Mouse (Mus musculus) retina, embryonic 14.5 days (tissue): ENCODE measurements around the gene Sirpa.
A peak's percentile ranks its signal among the peaks of the same experiment; 100 is the strongest.

Experiments
- DNase-seq: peaks from one replicate; pipeline ENCODE4 v3.0.0-alpha.2; 2015; ENCODE audit warnings: low spot score

Sirpa gene

DNA sequence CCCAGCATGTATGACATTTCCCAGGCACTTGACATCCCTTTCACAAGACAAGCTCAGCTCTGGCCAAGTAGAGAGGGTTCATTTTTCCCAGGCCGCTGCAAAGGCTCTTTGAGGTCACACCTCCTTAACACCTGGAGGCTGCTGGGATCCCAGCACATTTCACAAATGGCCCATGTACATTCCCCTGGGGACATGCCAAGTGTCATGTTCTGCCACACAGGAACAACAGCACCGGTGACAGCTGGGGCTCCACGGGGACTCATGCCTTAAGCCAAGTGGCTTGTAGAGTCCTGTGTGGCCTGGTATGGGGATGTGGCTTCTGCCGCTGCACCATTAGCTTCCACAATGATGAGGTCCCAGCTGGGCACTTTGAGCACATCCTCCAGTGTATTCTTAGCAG is 60.0 kb downstream of the Sirpa start:
- DNase-seq: peak; percentile 41

DNA sequence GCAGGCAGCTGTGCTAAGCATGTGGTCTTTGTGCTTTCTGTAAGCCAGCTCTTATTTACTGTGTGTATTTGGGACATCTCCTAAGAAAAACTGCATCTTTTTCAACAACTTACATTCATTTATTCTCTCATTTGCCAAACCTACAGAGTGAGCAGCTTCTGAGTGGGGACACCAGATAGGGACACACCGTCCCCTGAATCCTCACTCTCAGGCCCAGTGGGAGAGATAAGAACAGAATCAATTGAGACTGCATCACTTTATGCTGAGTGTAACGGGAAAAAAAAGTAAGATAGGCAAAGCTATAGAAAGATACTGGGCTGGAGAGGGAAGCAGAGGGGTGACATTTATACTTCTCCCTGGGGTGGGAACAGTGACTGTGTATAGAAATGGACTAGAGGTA is 61.0 kb downstream of the Sirpa start:
- no peak for DNase-seq

DNA sequence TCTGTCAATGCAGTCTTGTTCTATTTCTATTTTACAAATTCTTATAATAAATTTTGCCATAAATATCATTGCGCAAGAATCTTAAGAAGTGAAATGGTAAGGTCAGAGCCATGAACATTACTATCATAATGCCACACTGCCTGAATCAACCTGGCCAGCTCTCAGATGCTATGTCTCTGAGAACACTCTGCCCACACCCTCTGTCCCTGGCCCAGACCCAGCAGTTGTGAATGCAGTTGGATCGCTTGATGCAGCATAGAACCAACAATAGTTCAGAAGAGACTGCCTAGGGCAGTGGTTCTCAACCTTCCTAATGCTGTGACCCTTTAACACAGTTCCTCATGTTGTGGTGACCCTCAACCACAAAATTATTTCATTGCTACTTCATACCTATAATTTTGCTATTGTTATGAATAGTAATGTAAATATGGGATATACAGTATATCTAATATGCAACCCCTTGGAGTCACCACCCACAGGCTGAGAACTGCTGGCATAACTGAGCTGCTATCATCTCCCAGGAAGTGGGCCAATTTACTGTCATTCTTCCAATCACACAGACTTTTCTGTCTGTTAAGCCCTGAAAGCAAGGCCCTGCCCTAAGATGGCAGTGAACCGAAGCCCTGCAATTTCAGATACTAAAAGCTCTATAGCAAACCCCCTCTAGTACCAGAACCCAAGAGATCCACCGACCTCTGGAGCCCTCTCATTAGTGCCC is 61.8 kb downstream of the Sirpa start:
- no peak for DNase-seq

- no peak for DNase-seq
Observed at GRCm38 (mm10) chr2:129655033-129655432, 62.4 kb downstream of the Sirpa start.

GRCm38 (mm10) chr2:129658796-129659195 is 66.2 kb downstream of the Sirpa start:
- no peak for DNase-seq

DNA sequence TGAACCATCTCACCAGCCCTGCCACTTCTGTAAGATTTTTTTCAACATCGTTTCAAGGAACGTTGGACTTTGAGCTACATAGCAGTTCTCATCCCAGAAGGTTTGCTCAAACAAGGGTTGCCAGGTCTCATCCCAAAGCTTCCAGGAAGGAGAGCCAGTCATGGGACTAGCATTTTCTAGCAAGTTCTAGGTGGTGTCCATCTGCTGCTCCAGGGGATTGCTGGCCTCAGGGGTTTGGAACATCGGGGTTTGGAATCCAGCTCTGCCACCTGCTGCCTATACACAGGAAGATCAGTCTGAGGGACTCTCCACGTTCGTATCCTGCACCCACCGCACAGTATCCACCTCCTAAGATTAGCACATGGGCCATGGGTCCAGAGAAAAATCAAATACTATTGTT is 67.4 kb downstream of the Sirpa start:
- DNase-seq: peak; percentile 37

DNA sequence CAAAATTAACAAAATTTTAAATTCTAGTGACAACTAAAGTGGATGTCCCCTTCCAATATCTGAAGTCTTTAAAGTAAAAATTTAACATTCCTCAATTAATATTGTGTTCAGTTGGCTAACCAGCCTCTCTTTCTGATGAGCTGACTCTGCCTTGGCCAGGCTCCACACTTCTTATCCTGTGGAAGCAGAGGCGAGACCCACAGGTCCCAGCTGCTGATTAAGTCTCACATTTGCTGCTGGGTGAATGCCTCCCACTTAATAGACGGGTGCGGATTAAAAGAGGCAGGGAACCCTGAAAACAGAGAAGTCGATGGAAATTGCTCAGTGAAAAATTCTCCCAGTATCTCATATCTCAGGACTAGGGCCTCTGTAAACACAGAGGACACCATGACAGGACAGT is 69.8 kb downstream of the Sirpa start:
- DNase-seq: no peak

DNA sequence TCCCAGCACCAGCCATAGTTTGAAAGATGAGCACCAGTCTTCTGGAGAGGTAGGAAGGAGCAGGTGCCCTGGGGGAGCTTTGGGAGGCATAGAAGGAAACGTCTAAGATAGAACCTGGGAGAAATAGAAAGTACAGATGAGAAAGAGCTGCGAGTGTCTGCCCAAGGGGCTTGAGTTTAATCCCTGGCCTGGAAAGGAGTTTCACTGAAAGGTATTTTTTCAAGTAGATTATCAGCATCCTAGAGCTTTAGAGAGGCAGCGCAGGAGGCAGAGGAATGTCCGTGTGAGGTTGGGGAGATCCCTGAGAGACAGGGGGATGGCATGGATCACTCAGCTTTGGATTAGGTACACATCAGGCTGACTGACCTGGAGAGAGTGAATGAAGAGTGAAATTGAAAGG is 79.3 kb downstream of the Sirpa start:
- no peak for DNase-seq

DNA sequence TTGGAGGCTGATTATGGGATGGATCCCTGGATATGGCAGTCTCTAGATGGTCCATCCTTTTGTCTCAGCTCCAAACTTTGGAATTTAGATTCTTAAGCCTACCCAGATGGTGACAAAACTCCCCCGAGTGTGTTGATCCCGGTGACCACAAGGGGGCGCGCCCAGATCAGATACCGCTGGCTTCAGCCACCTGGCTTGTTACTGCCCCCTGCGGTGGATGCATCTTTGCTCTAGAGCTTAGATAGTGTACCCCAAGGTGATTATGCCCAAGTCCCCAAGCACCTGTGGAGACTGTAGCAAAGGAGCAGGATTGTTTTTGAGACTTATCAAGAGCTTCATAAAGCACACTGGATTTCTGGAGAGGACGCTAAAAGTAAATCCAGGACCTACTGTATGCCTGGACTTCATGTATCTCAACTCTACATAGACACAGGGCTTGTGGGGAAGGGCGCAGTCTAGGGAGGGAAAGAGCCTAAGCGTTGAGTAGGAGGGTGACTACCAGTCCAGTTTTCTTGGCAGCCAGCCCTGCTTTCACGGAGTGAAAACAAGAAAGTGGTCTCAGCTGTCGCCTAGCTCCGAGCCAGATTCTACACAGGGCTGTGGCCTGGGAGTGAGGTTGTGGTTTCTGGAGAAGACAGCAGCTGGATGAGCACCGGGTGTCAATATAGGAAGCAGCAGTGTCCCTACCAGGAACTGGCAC is 82.5 kb downstream of the Sirpa start:
- DNase-seq: peak; percentile 92

DNA sequence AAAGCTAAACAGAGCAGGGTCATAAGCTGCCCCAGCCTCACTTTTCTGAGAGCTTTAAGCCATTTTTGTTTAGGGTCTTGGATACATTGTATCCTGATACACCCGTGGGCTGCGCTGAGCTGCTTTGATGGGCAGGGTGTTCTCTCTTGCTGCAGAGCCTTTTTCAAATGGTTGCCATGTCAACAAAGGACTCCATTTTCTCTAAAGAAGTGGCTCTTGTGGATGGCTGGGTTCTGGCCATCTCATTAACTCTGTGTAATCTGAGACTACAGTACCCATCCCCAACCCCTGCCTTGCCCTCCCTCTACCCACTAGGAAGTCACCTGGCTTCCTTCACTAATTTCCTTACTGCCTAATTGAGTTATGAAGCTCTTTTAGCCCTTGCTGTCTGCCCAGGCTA is 85.0 kb downstream of the Sirpa start:
- no peak for DNase-seq

DNA sequence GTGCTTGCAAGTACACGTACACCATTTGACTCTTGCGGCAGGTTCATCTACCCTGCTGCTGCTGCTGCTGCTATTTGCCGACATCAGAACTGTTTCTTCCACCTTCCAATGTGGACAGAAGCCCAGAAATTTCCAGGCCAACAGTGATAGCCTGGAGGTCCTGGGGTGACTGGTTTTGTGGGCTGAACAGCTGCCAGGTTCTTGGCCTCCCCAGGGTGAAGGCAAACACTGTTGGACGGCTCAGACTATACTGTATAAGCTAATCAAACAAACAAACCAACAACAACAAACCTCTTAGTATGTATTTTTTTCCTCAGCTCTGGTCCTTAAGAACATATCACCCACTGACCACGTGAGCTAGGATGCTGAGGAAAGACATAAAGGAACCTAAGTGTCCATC is 86.4 kb downstream of the Sirpa start:
- DNase-seq: no peak

GRCm38 (mm10) chr2:129680236-129680635 is 87.6 kb downstream of the Sirpa start:
- no peak for DNase-seq
